Mouse (Mus musculus) thymus, adult 18-20 months (tissue): Measurements from ENCODE around the gene Slc22a23.
A peak's percentile ranks its signal among the peaks of the same experiment; 100 is the strongest.
"Not testable (repeated sequence)": the region's sequence is repeated elsewhere in the genome, so short reads cannot be mapped to it uniquely, and the experiment has no call there.

Source experiments
- DNase-seq, 2 experiments: peaks; one replicate each; pipeline ENCODE4 v3.0.0; 2022; ENCODE audit warnings: mixed read lengths in 2 of 2

Gene Slc22a23

DNA sequence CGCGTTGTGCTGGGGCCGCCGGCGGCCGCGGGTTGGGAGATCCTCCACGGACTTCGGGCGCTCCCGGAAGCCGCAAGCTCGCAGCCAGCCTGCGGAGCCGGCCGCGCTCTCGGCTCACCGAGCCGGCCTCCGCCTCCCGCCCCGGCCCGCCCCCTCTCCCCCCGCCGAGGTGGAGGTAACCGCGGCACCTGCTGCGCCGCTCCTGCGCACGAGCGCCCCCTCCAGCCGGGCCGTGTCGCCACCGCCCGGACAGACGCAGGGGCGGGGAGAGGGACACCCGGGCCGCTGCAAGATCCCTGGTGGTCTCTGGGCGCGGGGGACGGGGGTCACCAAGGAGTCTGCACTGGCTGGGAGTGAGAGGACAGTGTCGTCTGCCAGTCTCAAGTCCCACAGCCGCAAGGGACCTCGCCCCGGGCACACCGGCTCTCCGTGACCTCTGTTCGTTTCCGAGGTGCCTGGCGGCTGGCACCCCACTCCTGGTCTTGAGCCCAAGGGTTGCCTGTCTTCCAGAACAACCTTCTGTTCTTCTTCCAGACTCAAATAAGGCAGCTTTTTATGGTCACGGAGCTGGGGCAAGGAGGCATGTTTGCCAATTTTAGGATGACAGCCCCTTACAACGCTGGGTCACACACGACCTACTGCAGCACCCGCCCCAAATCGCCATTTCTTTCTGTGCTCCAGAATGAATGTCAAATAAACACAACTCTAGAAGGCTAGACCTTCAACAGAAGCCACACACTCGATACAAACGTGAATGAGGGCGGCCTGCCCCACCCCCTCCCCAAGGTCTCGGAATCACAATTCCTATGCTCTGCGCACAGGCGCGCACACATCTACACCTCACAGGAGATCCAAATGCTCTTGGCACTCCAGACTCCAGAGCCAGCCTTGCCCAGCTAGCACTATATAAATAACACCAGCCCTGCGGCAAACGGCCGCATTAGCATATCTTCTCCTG lies at the start of gene Slc22a23:
Gene Slc22a23, minus strand, starts transcription at position 55 of the 958 bp plus-strand sequence.
- DNase-seq: peak; percentile 50 to 58

DNA sequence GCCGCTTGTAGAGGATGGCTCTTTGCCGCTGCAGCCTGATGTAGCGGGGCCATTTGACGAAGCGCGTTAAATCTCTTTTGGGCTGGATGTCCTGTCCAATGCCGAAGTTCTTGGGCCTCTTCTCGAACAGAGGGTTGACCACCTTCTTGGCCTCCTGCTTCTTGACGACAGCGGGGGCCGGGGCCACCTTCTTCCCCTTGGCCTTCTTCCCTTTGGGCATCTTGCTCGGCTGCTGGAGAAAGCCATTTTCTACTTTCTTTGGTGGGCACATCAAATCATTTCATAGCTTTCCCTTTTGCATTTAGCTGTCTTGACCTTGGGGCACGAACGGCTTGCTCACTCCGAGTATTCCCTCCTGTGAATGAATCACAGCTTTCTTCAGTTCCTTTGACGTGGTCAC lies 49.3 kb upstream of the Slc22a23 start:
- DNase-seq: not testable (repeated sequence)

DNA sequence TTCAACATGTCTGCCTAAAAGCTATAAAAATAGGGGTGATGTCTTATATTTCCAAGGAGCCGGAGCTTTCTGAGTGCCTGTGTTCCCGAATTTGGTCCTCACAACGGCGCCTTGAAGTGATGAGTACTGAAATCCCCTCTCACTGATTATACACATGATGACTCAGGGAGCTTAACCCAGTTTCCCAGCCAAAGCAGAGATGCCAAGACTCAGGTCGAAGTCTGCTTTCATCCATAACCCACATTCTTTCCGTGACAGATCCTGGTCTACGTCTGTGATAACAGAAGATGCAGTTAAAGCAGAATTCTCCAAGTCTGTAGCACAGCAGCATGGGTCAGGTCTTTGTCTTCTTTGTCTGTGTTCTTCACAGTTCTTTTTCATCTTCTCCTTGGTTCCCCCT lies 47.4 kb upstream of the Slc22a23 start:
- no peak for DNase-seq

DNA sequence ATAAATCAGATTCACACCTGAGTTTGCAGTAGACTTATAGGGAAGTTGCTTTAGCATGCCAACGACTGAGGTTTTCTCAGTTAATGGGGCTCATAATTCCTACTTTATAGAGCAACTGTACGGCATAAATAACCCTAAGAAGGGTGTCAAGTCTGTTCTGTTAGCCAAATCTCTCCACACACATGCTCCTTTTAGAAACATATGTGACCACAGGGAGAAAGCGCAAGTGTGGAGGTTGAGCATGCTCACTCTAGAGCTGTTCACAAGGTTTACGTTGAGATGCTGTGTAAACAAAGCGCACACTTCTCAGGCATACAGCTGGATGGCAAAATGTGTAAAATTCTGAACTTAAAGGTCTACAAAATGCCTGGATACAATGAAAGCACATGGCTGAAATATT lies 43.2 kb upstream of the Slc22a23 start:
- DNase-seq: no peak

DNA sequence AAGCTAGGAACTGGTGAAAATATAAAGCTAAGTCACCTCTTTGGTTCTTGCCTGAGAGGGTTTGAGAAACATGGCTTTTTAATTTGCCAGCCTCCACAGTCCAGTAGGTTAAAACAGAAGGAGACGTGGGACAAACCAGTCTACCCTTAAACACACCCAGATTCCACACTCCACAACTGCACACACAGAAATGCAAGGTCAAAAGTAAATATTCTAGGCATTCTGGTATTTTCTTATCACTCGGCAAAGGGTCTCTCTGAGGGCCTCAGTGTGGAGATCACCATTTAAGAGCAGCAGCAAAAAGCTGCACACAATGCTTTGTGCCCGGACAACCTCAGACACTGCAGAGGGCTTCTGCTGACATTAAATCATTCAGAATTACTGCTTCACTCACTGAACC lies 38.4 kb upstream of the Slc22a23 start:
- DNase-seq: no peak

DNA sequence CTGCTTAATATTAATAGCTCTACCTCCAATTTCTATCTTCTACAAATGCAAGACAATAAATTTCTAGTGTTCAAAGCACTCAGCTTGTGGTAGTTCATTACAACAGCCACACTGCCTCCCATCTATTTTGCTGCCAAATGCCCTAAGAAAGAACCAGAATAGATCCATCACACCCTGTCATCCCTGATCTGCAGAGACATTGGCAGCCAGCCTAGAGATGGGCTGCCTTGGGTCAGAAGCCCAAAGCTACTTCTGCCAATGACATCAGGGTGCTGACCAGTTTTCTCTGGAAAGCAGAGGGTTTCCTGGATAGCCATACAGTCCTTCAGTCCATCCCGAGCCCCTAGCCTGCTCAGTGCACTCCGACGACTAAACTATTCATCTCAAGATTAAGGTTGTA lies 33.9 kb upstream of the Slc22a23 start:
- no peak for DNase-seq

DNA sequence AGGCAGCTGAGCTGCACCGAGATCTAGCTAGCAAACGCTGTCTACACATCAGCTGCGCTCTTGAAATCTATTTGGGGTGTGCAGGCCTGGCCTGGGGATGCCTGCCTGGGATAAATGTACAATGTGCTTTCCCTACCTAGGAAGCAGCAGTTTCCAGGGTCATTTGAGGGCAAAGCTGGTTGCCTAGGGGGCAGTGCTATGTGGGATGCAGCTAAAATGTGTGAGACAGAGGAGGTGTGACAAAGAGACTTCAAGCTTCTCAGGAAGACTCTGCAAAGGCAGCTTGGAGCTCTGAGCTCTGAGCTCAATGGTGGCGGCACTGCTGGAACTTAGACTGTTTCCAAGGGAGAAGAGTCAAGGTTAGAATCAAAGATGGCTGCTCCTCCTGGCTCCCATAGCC lies 30.2 kb upstream of the Slc22a23 start:
- no peak for DNase-seq

DNA sequence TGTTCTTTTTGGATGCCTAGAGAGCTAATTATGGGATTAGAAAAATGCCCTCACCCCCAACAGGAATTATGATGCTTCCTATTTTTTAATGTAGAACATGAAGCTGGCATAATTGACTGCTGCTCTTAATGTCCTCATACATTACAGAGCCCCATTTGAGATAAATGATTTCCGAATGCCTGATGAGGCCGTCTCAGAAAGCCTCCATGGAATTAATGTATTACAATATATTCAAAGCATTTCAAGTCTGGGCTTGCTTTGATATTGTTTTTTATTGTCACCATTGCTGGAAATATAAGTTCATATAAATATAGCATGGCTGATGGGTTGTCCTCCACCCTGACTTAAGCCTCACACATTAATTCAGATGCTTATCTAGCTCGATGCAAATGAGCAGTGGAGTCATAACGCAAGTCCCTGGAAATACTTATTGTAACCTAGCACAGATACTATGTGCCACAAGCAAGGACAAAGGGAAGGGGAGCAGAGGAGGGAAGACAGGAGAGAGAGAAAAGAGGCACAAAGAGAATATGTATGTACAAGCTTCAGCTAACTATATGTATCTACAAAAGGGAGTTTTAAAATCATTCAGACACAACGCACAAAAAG lies 28.0 kb upstream of the Slc22a23 start:
- DNase-seq: no peak

DNA sequence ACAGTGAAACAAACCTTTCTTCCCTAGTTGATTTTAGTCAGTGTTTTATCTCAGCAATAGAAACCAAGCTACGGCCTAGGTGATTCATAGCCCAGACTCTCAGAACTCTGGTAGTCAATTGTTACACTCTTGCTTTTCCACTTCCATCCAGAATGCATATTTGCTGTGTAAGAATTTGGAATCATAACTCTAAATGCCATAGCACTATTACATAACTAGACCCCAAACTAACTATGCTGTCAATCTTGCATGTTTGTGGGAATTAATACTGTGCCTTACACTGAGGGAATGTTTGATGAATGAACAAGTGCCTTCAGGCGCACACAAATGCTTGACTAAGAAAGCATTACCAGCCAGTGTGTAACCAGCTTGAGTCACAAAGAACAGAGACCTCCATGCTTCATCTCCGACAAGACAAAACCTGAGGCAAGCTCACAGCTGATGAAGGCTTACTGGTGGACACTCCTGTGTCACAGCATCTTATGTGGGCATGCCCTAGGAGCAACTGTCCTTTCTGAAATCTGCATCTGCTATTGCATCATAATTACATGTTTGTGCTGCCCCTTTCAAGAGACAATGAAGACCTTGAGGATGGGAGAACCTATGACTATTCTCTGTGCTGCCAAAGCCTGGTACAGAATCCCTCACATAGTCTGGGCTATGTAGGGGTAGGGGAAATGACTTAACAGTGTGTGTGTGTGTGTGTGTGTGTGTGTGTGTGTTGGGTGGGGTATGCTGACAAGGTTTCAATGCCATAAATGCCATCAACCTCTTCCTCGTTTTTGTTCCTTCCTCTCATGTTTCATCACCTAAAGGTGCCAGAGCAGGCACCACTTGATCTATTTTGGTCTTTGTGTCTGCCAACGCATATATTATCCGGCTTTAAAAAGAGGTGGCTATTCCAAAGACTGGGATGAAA lies 27.2 kb upstream of the Slc22a23 start:
- DNase-seq: no peak

DNA sequence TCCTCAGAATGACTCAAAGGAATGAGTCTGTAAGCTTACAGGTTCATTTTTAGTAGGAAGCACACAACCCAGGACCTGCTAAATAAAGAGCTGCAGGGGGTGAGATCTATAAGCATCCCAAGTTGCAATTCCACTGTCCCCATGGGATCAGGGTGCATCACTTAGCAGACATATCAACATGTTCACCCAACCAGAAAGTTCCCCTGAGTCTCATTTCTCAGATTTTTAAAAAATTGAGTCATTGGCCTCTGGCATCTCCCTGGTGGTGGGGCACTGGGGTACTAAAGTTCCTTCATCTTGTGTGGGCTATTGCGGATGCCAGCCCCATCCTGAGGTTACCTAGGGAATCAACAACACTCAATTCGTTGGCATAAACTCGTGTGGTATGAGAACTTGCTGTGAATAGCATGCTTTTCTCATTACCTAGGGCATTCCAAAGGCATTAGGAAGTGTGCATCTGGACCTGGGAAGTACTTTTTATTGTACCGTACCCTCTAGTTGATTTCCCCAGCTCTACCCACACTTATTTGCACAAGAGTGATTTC lies 25.4 kb upstream of the Slc22a23 start:
- no peak for DNase-seq

DNA sequence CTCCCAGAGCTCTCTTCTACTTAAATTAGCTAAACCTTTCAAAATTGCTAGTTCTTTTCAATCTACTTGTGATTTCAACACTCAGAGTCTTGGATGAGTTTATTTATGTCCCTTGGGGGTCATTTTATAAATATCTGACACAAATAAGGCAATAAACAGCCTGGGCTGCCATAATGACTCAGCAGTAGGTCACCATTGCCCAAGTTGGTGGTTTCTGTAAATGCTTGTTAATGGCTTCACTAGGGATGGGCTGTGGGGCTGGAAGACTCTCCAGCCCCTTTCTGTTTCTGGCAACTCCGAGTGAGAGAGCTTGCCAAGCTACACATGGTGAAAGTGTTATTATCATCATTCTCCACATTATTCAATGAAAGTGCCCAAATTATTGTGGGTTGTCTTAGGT lies 20.2 kb upstream of the Slc22a23 start:
- DNase-seq: no peak

DNA sequence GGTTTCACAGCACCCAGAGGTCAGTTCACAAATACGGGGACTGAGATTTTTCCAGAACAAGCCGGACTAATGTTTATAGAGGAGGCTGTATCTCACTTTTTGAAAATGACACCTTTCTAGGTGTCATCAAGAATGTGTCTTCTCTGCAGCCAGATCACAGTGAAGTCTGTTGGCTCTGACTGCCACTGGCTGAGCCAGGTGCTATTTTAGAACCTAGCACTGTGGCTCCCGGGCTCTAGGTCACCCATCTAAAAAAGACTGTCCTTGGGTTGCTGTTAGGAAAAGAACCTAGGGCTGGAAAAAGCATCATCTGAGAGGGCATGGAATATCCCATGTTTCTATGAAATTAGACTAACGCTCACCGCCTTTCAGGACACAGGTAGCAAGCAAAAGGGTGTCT lies 10.7 kb upstream of the Slc22a23 start:
- no peak for DNase-seq

DNA sequence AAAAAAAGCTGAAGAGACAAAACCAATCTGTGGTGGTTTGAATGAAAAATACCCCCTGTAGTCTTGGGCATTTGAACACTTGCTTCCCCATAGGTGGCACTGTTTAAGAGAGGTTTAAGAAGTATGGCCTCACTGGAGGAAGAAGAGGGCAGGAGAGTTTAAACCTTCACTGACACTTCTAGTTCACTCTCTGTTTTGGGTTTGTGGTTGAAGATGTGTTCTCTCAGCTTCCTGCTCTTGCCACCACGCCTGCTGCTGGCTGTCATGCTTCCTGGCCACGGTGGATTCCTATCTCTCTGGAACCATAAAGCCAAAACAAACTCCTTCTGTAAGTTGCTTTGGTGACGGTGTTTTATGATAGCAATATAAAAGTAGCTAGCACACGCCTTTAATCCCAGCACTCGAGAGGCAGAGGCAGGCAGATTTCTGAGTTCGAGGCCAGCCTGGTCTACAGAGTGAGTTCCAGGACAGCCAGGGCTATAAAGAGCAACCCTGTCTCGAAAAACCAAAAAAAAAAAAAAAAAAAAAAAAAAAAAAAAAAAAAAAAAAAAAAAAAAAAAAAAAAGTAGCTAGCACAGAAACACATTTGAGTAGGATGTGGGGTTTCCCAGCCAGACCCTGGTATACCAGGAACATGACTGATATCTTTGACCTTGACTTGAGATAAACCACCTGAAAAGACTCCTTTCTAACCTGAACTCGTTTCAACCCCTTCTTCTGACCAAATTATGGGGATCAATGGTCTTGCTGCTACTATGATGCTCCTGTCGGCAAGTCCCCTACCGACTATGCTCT lies 10.0 kb upstream of the Slc22a23 start:
- no peak for DNase-seq

DNA sequence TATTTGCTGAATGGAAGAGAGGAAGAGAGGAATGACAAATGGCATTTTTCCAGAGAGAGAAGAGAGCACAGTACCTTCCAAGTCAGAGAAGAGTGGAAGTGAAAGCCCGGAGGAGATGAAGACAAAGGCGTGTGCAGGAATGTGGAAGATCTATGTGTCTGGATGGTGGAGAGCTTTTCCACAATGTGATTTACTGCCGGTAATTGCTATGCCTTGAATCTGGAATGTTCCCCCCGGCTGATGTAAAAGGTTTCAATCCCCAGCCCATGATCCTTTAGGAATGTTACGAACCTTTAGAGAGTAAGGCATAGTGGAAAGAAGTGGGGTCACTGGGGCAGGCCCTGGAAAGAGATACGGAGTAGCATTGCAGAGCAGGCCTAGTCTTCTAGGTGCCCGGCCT lies 8.3 kb upstream of the Slc22a23 start:
- DNase-seq: no peak

DNA sequence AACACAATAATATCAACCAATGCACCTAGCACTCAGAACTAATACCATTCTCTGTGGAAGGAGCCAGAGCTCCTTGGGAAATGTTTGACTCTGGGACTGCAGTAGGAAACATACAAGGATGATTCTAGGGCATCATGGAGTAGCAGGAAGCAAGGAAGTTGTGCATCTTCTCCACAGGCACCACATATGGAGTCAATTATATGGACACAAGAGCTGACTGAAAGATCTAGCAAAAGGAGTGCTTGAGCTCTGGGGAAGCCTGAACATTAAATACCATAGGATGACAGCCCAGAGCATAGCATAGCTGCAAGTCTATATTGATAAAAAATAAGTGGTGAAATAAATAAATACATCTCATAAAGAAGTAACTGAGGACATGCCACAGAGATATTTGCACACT lies 6.5 kb upstream of the Slc22a23 start:
- DNase-seq: no peak

DNA sequence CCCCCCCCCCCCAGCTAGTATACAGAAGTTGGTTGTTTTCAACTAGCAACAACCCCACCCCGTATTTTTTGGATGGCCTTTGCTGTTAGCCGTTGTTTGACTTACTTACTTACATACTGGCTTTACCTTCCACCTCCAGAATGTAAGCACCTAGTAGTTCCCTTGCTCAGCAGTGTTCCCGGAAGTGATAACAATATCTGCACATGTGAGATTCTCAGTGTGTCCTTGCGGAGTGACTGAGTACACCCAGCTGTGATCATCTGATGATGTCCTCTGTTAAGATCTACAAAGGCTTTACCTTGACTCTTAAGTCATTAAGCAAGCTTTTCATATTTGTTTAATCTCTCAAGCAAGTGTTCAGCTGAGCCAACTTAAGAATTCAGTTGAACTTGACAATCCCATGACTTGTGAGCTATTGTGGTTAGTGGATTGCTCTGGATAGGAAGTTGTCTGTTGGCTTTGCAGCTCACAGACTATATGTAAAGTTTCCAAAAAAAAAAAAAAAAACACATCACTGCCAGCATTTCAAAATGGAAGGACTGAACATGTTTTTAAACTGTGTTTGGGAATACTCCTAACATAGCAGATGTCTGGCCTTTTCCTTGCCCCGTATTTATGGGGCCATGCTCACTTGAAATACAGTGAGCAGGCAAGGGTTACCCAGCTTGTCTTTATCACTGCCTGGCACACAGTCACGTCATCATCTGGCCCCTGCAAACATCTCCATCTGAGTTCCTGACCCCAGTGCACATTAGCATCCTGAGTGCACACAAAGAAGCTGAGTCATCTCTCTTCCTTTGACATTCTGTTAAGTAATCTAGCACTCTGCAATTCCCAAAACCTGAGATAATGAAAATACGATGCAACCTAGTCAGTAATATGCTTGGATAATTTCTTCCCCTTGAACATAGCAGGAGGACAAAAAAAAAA lies 3.2 kb upstream of the Slc22a23 start:
- DNase-seq: no peak

DNA sequence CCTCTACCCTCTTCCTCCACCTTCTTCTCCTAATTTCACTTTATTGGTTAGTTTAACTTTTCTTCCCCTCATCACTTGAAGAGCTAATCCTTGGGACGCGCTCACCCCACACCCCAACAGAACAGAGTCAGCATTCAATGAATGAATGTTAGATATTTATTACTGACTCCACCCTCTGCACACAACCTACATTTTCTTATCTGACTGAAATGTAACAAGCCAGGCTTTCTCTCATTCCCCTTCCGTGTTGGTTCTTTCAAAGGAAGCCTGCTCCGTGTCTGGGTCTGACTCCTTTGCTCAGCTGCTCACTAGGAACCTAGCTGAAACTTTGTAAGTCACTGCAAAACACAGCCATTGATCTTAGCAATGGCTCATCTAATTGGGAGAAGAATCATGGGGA lies 1.8 kb upstream of the Slc22a23 start:
- DNase-seq: no peak

DNA sequence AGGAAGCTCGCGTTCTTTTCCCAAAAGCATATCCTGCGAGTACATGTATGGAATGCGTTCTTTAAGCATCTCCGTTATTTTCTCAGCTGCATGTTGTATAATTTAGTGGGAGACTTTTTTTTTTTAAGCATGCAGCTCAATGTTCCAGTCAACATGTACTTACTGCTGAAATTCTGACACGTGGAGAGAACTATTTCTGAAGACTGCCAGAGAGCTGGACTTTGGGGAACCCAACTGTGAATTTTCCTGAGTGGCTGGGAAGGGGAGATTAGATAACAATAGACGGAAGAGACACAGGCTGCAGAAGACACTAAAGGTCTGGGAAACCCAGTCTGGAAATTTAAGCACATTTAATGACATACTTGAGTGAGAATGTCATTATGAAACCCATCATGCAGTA lies 1.3 kb upstream of the Slc22a23 start:
- no peak for DNase-seq

DNA sequence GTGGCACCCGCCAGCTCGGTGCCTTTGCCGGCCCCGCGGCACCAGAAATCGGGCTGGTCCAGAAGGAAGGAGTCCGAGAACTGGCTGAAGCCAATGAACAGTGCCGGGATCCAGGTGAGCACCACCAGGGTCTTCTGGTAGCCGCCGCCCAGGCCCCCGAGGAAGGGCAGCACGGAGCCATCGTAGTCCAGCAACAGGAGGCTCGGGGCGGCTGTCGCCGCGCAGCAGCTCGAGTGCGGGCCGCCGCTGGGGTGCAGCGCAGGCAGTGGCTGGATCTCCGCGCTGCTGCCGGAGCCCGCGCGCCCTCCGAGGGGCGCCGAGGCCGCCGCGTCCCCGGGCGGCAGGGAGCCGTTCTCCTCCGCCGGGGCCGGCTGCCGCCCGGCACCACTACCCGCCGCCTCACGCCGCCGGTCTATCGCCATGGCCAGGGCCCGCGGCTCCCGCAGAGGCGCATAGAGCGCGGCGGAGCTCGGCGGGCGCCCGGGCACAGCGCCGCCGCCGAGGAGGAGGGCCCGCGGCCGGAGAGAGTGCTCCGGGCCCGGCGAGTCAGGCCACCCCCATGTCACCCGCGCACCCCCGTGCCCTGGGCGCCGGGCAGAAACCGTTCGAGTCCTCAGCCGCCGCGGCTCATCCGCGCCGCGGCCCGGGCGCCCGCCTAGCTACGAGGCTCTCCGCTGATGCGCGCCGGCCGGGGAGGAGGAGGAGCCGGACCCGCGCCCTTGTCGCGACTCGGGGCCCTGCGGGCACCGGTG lies 430 bp downstream of the Slc22a23 start:
- peak; percentile 3 to 9 for DNase-seq

DNA sequence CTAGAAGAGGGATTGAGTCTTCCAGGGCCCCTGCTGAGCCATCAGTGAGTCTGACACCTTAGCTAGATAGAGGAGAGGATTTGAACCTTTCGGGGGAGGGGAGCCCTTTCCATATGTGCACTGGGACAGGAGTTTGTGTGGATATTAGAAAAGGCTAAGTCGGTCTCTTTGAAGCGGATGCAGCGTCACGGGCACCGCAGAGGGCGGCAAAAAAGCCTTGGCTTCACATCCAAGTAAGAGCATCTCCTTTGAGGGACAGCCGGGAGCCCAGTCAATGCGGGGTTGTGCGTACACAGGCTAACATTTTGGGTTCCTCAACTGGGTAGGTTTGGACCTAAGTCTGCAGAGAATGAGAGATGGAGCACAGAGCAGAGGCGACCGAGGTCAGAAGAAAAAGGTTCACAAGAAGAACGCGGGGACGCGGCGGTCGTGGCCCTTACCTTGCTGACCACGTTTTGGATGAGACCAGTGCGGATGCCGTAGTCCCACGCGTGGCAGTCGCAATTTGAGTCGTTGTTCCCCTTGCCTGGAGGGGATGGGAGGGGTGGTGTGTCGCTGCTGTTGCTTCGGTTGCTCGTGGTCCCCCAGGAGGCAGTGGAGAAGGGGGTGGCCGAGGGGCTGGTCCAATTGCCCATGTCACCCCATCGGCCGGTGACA lies 1.1 kb downstream of the Slc22a23 start:
- DNase-seq: peak in 1 of 2 experiments; percentile 9
